Mouse (Mus musculus) cerebellum, adult 2 months (tissue): ENCODE measurements around the gene Cldn4.
"Not testable (repeated sequence)": the region's sequence is repeated elsewhere in the genome, so short reads cannot be mapped to it uniquely, and the experiment has no call there.

Source experiments
- CTCF ChIP-seq: fragments of 200-500 bp; IDR thresholded peaks from 2 replicates; pipeline ENCODE4 v1.5.1; 2011; ENCODE audit warnings: low read depth, mild to moderate bottlenecking, control low read depth, low read length, moderate library complexity, borderline replicate concordance; ENCODE audit not compliant: insufficient read depth
- POLR2A ChIP-seq: fragments of 200-500 bp; IDR thresholded peaks from 2 replicates; pipeline ENCODE4 v1.6.1; 2011; ENCODE audit warnings: low read length, control low read depth, borderline replicate concordance; ENCODE audit not compliant: insufficient read depth

DNA sequence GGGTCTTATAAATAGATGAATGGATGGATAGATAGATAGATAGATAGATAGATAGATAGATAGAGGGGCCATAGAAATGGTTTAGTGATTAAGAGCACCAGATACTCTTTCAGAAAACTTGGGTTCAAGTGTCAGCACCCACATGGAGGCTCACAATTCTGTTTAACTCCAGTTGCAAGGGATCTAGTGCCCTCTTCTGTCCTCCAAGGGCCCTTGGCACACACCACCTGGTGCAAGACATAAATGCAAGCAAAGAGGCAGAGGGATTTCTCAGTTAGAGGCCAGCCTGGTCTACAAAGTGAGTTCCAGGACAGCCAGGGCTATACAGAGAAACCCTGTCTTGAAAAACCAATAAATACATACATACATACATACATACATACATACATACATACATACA lies 17.9 kb upstream of the Cldn4 start:
- not testable (repeated sequence) for TF ChIP-seq POLR2A, CTCF
